Mouse (Mus musculus) CH12.LX (cell line): ENCODE measurements around the gene Babam2.

ENCODE experiments used
- CHD2 ChIP-seq: IDR thresholded peaks from 2 replicates; pipeline ENCODE4 v1.6.1; 2011; ENCODE audit warnings: low read length, improper control_type of control experiment
- EP300 ChIP-seq: IDR thresholded peaks from 2 replicates; pipeline ENCODE4 v1.6.1; 2011; ENCODE audit warnings: low read length, improper control_type of control experiment
- MAX ChIP-seq: IDR thresholded peaks from 2 replicates; pipeline ENCODE4 v1.6.1; 2011; ENCODE audit warnings: low read length, improper control_type of control experiment
- RAD21 ChIP-seq: IDR thresholded peaks from 2 replicates; pipeline ENCODE4 v1.6.1; 2011; ENCODE audit warnings: low read depth, mild to moderate bottlenecking, low read length, improper control_type of control experiment, moderate library complexity
- TBP ChIP-seq: conservative IDR thresholded peaks from 2 replicates; pipeline ENCODE4 v1.6.1; 2011; ENCODE audit warnings: low read depth, low read length, improper control_type of control experiment

GRCm38 (mm10) chr5:32059254-32059796 lies 361.8 kb downstream of the Babam2 start:
- TF ChIP-seq TBP (no peak), RAD21 (no peak), CHD2 (no peak), EP300 (no peak), MAX (no peak)
